Mouse (Mus musculus): ENCODE data around the gene Txn2. TPM values are rescaled to one million over a fixed set of nuclear protein-coding genes. Genes with fewer than 3 reads are reported as not detected.

The Txn2 gene
- polyA plus RNA-seq, 1 experiment from 2014 or later: 269 TPM

DNA sequence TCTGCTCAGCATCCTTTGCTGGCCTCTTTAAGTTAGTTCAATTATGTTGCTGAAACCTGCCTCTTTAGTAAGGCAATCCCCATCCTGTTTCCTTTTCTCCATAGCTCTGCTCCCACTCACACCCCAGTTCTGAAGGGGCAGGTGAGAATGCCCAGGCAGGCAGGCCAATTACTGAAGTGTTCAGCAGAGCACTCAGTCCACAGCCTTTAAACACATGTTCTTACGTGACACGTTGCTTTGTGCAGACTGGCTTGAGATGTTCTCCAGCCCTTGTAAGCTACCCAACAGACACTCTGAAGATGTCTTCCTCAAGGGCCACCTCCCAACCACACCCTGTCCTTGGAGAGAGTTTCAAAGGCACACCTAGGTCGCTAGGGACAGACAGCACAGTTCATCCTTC lies 29.3 kb upstream of the Txn2 start:
- H3K9ac ChIP-seq (ENCODE audit: low read depth, low read length): no peak overlapping the region
- whole genome bisulfite sequencing: 62% methylated on average over 3 of the region's 3 CpGs
- H3K4me1 ChIP-seq (ENCODE audit: control insufficient read depth, insufficient read depth, low read length): peaks cover 13% of the 10 kb centered on the region
- H3K27me3 ChIP-seq (ENCODE audit: control insufficient read depth, insufficient read depth, low read length): peaks cover 8% of the 10 kb centered on the region
- H3K4me3 ChIP-seq (ENCODE audit: low read length): no peak overlapping the region
- H3K9me3 ChIP-seq (ENCODE audit: control insufficient read depth, low read length): no peaks in the 10 kb centered on the region
- peaks cover 49% of the 10 kb centered on the region for H3K36me3 ChIP-seq (ENCODE audit: control insufficient read depth, insufficient read depth, low read length)
- no peak overlapping the region for H3K4me2 ChIP-seq (replicated peaks; ENCODE audit: low read depth, low read length)
- no peak for ATAC-seq (ENCODE audit: low FRiP score, low TSS enrichment)
- no peak overlapping the region for H3K27ac ChIP-seq (ENCODE audit: low read depth, low read length)

DNA sequence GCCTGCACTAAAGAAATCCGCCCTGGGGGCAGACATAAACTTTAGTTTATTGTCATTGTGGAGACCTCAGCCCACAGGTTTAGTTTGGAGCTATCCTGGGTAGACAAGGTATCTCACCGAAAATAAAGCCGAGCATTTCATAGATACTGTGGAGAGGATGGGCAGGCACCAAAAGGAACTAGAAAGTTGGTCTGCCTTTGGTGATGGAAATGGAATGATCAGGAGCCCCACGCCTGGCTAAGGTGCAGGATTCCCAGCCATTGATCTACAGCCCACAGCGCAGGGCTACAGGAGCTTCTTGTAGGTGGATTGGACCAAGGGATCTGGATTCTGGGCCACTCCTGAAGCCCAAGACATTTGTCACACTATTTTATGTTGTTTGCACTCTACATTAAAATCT lies 28.8 kb upstream of the Txn2 start:
- Histone ChIP-seq H3K4me1 (ENCODE audit: control insufficient read depth, insufficient read depth, low read length) (peaks cover 13% of the 10 kb centered on the region), H3K27me3 (ENCODE audit: control insufficient read depth, insufficient read depth, low read length) (peaks cover 8% of the 10 kb centered on the region), H3K9ac (ENCODE audit: low read depth, low read length) (no peak overlapping the region), H3K27ac (ENCODE audit: low read depth, low read length) (no peak overlapping the region), H3K4me2 (replicated peaks; ENCODE audit: low read depth, low read length) (no peak overlapping the region), H3K4me3 (ENCODE audit: low read length) (no peak overlapping the region), H3K9me3 (ENCODE audit: control insufficient read depth, low read length) (no peaks in the 10 kb centered on the region), H3K36me3 (ENCODE audit: control insufficient read depth, insufficient read depth, low read length) (peaks cover 45% of the 10 kb centered on the region)
- ATAC-seq (ENCODE audit: low FRiP score, low TSS enrichment): no peak
- WGBS: 40% methylated on average over 5 of the region's 5 CpGs

DNA sequence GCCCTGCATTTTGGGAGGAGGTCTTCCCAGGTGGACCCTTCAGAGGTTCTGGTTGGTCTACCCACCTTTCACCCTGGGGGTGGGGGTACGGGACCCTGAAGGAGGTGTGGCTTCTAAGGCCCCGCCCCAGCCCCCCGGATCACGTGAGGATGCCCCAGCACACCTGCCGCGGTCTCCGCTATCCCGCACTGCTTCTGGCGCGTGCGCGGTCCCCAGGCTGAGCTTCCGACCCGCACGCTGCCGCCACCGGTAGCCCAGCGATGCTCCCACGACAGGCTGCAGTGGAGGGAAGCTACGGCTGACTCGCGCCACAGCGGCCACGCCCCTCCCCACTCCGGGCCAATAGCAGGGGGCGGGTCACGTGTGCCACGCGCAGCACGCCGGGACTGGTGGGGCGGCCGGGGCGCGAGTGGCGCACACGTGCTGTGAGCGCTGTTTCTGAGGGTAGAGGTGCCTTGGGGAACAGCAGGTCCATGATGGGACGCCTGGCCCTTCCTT lies 27.6 kb upstream of the Txn2 start, which contains the start of gene Foxred2:
TSS of gene Foxred2 (minus strand) at position 319 of the 498 bp plus-strand sequence.
- Histone ChIP-seq H3K27me3 (ENCODE audit: control insufficient read depth, insufficient read depth, low read length) (peaks cover 8% of the 10 kb centered on the region), H3K9ac (ENCODE audit: low read depth, low read length) (peak within 1 kb of the TSS; percentile 44), H3K4me3 (ENCODE audit: low read length) (peak within 1 kb of the TSS; percentile 39), H3K36me3 (ENCODE audit: control insufficient read depth, insufficient read depth, low read length) (peaks cover 33% of the 10 kb centered on the region), H3K4me1 (ENCODE audit: control insufficient read depth, insufficient read depth, low read length) (peaks cover 13% of the 10 kb centered on the region), H3K9me3 (ENCODE audit: control insufficient read depth, low read length) (no peaks in the 10 kb centered on the region), H3K27ac (ENCODE audit: low read depth, low read length) (no peak within 1 kb of the TSS), H3K4me2 (replicated peaks; ENCODE audit: low read depth, low read length) (peak within 1 kb of the TSS; percentile 69)
- ATAC-seq (ENCODE audit: low FRiP score, low TSS enrichment): peak; percentile 94
- whole genome bisulfite sequencing: under 1% methylated on average over 39 of the region's 39 CpGs

DNA sequence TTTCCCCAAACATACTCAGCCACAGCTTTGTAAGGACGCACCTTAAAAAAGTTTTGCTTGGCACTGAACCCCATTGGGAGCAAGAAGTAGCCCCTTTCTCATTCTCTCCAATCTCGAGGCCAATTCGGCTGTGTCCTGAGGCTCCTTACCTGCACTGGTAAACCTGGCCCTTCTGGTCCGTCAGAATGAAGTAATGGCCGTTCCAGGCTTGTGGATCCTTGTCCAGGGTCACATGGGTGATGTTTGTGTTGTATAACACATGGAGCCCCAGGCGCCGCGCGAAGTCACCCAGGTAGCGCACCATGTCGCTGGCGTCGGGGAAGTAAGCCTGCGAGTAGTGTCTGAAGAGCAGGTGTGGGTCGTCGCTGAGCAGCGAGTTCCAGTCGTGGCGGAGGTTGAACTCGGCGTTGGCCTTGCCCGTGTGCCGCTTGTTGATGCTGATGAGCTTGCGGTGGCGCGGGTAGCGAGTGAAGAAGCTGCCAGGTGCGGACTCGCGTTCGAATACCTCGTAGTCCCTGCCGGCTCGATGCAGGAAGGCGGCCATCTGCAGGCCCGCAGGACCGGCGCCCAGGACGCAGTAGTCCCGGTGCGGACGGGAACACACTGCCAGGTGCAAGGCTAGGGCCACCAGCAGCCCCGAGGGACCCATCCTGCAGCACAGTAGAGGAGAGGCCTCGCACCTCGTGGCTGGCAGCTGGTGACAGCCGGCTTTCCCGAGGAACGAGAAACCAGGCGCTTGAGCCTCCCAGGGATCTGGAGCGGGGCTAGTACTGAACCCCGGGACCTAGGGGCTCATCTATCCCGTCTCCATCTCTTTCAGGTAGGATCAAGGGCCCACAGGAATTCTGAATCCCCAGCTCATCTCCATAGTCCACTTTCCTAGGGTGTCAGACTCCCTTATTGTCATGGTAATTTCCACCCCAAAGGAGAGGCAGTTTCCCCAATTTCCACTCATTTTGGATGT lies 26.9 kb upstream of the Txn2 start:
- Histone ChIP-seq H3K36me3 (ENCODE audit: control insufficient read depth, insufficient read depth, low read length) (peaks cover 26% of the 10 kb centered on the region), H3K4me3 (ENCODE audit: low read length) (peak overlapping the region; percentile 39), H3K27me3 (ENCODE audit: control insufficient read depth, insufficient read depth, low read length) (peaks cover 8% of the 10 kb centered on the region), H3K9ac (ENCODE audit: low read depth, low read length) (peak overlapping the region; percentile 44), H3K4me2 (replicated peaks; ENCODE audit: low read depth, low read length) (peak overlapping the region; percentile 69), H3K4me1 (ENCODE audit: control insufficient read depth, insufficient read depth, low read length) (peaks cover 13% of the 10 kb centered on the region), H3K9me3 (ENCODE audit: control insufficient read depth, low read length) (no peaks in the 10 kb centered on the region), H3K27ac (ENCODE audit: low read depth, low read length) (no peak overlapping the region)
- 8% methylated on average over 52 of the region's 52 CpGs for WGBS
- peak; percentile 32 for ATAC-seq (ENCODE audit: low FRiP score, low TSS enrichment)

- no peak overlapping the region for H3K9ac ChIP-seq (ENCODE audit: low read depth, low read length)
- ATAC-seq (ENCODE audit: low FRiP score, low TSS enrichment): no peak
- peaks cover 8% of the 10 kb centered on the region for H3K27me3 ChIP-seq (ENCODE audit: control insufficient read depth, insufficient read depth, low read length)
- H3K27ac ChIP-seq (ENCODE audit: low read depth, low read length): no peak overlapping the region
- no peaks in the 10 kb centered on the region for H3K9me3 ChIP-seq (ENCODE audit: control insufficient read depth, low read length)
- H3K4me1 ChIP-seq (ENCODE audit: control insufficient read depth, insufficient read depth, low read length): peaks cover 13% of the 10 kb centered on the region
- no peak overlapping the region for H3K4me3 ChIP-seq (ENCODE audit: low read length)
- 79% methylated on average over 2 of the region's 2 CpGs for WGBS
- peaks cover 12% of the 10 kb centered on the region for H3K36me3 ChIP-seq (ENCODE audit: control insufficient read depth, insufficient read depth, low read length)
- H3K4me2 ChIP-seq (replicated peaks; ENCODE audit: low read depth, low read length): no peak overlapping the region
These were observed 25.6 kb upstream of the Txn2 start for GRCm38 (mm10) chr15:77954362-77954761.

DNA sequence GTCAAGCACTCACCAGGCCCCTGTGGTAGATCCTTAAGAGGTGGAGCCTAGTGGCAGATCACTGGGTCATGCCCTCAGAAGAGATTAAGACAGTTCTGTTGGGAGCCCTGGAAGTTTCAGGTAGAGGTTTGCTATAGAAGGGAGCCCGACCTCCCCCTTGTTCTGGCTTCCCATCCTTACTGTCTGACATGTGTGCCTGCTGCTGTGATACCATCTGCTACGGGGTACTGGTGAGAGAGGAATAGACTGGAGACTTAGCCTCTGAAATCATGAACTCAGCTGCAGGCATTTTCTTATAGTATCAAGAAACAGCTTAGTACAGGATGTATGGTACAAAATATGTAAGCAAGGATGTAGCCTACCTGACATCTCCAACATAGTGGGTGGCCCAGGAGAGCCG lies 24.1 kb upstream of the Txn2 start:
- Histone ChIP-seq H3K4me2 (replicated peaks; ENCODE audit: low read depth, low read length) (no peak overlapping the region), H3K27ac (ENCODE audit: low read depth, low read length) (no peak overlapping the region), H3K36me3 (ENCODE audit: control insufficient read depth, insufficient read depth, low read length) (no peaks in the 10 kb centered on the region), H3K4me1 (ENCODE audit: control insufficient read depth, insufficient read depth, low read length) (peaks cover 13% of the 10 kb centered on the region), H3K4me3 (ENCODE audit: low read length) (no peak overlapping the region), H3K9ac (ENCODE audit: low read depth, low read length) (no peak overlapping the region), H3K27me3 (ENCODE audit: control insufficient read depth, insufficient read depth, low read length) (peaks cover 8% of the 10 kb centered on the region), H3K9me3 (ENCODE audit: control insufficient read depth, low read length) (no peaks in the 10 kb centered on the region)
- WGBS: 89% methylated on average over 3 of the region's 3 CpGs
- ATAC-seq (ENCODE audit: low FRiP score, low TSS enrichment): no peak

DNA sequence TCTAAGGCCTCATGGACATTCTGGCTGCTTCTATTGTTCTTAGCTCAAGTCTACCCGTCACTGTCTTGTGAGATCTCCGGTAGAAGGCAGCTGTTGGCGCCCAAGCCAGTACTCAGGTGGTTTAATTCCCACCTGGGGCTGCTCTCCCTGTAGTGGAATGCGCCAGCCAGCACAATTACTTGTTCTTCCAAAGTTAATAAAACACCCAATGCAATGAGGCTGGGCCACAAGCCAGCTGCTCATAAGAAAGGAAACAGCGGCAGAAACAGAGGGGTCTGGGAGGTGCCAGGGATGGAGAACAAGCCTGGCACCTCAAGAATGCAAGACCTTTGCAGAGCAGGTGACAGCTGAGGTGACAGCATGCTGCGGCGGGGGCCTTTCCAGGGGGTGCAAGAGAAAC lies 20.3 kb upstream of the Txn2 start:
- Histone ChIP-seq H3K9me3 (ENCODE audit: control insufficient read depth, low read length) (no peaks in the 10 kb centered on the region), H3K27ac (ENCODE audit: low read depth, low read length) (no peak overlapping the region), H3K4me2 (replicated peaks; ENCODE audit: low read depth, low read length) (no peak overlapping the region), H3K36me3 (ENCODE audit: control insufficient read depth, insufficient read depth, low read length) (no peaks in the 10 kb centered on the region), H3K4me3 (ENCODE audit: low read length) (no peak overlapping the region), H3K27me3 (ENCODE audit: control insufficient read depth, insufficient read depth, low read length) (no peaks in the 10 kb centered on the region), H3K4me1 (ENCODE audit: control insufficient read depth, insufficient read depth, low read length) (no peaks in the 10 kb centered on the region), H3K9ac (ENCODE audit: low read depth, low read length) (no peak overlapping the region)
- WGBS: 92% methylated on average over 7 of the region's 7 CpGs
- ATAC-seq (ENCODE audit: low FRiP score, low TSS enrichment): no peak

DNA sequence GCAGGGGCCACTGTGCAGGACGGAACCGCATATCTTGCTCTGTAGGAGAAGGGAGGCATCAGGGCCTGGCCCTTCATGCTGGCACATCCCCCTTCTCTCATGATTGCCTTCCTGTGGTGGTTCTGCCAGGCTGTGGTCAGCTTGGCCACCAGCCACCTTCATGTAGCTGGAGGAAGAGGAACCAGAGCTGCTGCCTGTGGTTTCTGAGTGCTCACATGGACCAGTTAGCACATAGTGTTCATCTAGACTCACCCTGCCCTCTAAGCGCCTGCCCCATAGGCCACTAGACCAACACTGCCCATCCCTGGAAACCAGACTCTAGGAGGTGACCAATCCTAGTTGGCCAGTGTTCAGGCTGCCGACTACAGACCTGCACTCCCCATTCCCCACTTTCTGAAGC lies 16.9 kb upstream of the Txn2 start:
- Histone ChIP-seq H3K36me3 (ENCODE audit: control insufficient read depth, insufficient read depth, low read length) (peaks cover 2% of the 10 kb centered on the region; the same call in 1 of the 2 replicates), H3K4me1 (ENCODE audit: control insufficient read depth, insufficient read depth, low read length) (no peaks in the 10 kb centered on the region), H3K9me3 (ENCODE audit: control insufficient read depth, low read length) (no peaks in the 10 kb centered on the region), H3K4me2 (replicated peaks; ENCODE audit: low read depth, low read length) (no peak overlapping the region), H3K9ac (ENCODE audit: low read depth, low read length) (no peak overlapping the region), H3K27me3 (ENCODE audit: control insufficient read depth, insufficient read depth, low read length) (no peaks in the 10 kb centered on the region), H3K27ac (ENCODE audit: low read depth, low read length) (no peak overlapping the region), H3K4me3 (ENCODE audit: low read length) (no peak overlapping the region)
- ATAC-seq (ENCODE audit: low FRiP score, low TSS enrichment): no peak
- WGBS: 81% methylated on average over 4 of the region's 4 CpGs

- Histone ChIP-seq H3K4me3 (ENCODE audit: low read length) (no peak overlapping the region), H3K9me3 (ENCODE audit: control insufficient read depth, low read length) (no peaks in the 10 kb centered on the region), H3K27ac (ENCODE audit: low read depth, low read length) (no peak overlapping the region), H3K36me3 (ENCODE audit: control insufficient read depth, insufficient read depth, low read length) (peaks cover 2% of the 10 kb centered on the region; the same call in 1 of the 2 replicates), H3K4me1 (ENCODE audit: control insufficient read depth, insufficient read depth, low read length) (no peaks in the 10 kb centered on the region), H3K4me2 (replicated peaks; ENCODE audit: low read depth, low read length) (no peak overlapping the region), H3K9ac (ENCODE audit: low read depth, low read length) (no peak overlapping the region), H3K27me3 (ENCODE audit: control insufficient read depth, insufficient read depth, low read length) (no peaks in the 10 kb centered on the region)
- 84% methylated on average over 3 of the region's 3 CpGs for WGBS
- no peak for ATAC-seq (ENCODE audit: low FRiP score, low TSS enrichment)
These were observed 12.8 kb upstream of the Txn2 start for GRCm38 (mm10) chr15:77941563-77941962.
